8 mouse cellular contexts compared by ENCODE assay signal in genomic region chr5:143465156-143466085, GRCm38 (mm10). TPM values are rescaled to one million over a fixed set of nuclear protein-coding genes. Genes with fewer than 3 reads are reported as not detected.
A peak's percentile ranks its signal among the peaks of the same experiment; 100 is the strongest.
DNase-seq lines count a peak whose midpoint lies in the region; ATAC-seq and TF ChIP-seq lines count a peak whose summit lies in the region.

No protein-coding gene starts in this region.

- TF ChIP-seq CTCF in bone marrow, adult 2 months (IDR thresholded peaks at IDR 0.05; ENCODE audit: control insufficient read depth, insufficient read depth, low read length): no peak

- peak overlapping the region; percentile 55 for H3K9ac ChIP-seq in kidney, embryonic 14.5 days (ENCODE audit: low read depth, low read length)
- peak overlapping the region; percentile 81 for H3K9ac ChIP-seq in hindbrain, embryonic 11.5 days (ENCODE audit: low read depth, low read length)

- TF ChIP-seq POLR2A in bone marrow, adult 2 months (IDR thresholded peaks at IDR 0.05; ENCODE audit: borderline replicate concordance, control insufficient read depth, low read depth, low read length): no peak

- ATAC-seq in kidney, embryonic 14.5 days (ENCODE audit: low FRiP score, low TSS enrichment): no peak
- no peak for ATAC-seq in hindbrain, embryonic 11.5 days (ENCODE audit: low FRiP score)
- ATAC-seq in megakaryocyte progenitor cell, adult 5-6 weeks (replicated peaks; ENCODE audit: poor library complexity): peak; percentile 54
- ATAC-seq in activated CD4-positive, CD25-positive, alpha-beta regulatory T cell, adult 4 months: no peak

- peak overlapping the region; percentile 55 for H3K4me3 ChIP-seq in kidney, embryonic 14.5 days (ENCODE audit: low read length)
- H3K4me3 ChIP-seq in bone marrow, adult 2 months (replicated peaks; ENCODE audit: control insufficient read depth, low read depth, low read length): peak overlapping the region; percentile 82
- H3K4me3 ChIP-seq in hindbrain, embryonic 11.5 days (ENCODE audit: low read depth, low read length): peak overlapping the region; percentile 65

- H3K27me3 ChIP-seq in kidney, embryonic 14.5 days (ENCODE audit: control insufficient read depth, insufficient read depth, low read length): no peaks in the 10 kb centered on the region
- no peaks in the 10 kb centered on the region for H3K27me3 ChIP-seq in hindbrain, embryonic 11.5 days (ENCODE audit: control insufficient read depth, insufficient read depth, low read length)

- DNase-seq in kidney, adult 9 months: no peak
- DNase-seq in hindbrain, embryonic 11.5 days (ENCODE audit: low spot score): no peak
- no peak for DNase-seq in ovary, postnatal 14 days (ENCODE audit: low spot score)
- DNase-seq in urinary bladder, adult 18-20 months (ENCODE audit: low spot score in 2 of 2): no peak

- H3K4me2 ChIP-seq in kidney, embryonic 14.5 days (replicated peaks; ENCODE audit: low read depth, low read length): peak overlapping the region; percentile 96
- H3K4me2 ChIP-seq in hindbrain, embryonic 11.5 days (replicated peaks; ENCODE audit: low read depth, low read length): peak overlapping the region; percentile 74

- 0 out of 2 replicates have a peak, but pooled peaks cover 7% of the 10 kb centered on the region for H3K4me1 ChIP-seq in kidney, embryonic 14.5 days (ENCODE audit: control insufficient read depth, insufficient read depth, low read length)
- H3K4me1 ChIP-seq in bone marrow, adult 2 months (ENCODE audit: control insufficient read depth, insufficient read depth, low read length): no peaks in the 10 kb centered on the region; the same call in 1 of the 2 replicates
- peaks cover 3% of the 10 kb centered on the region; the same call in 1 of the 2 replicates for H3K4me1 ChIP-seq in hindbrain, embryonic 11.5 days (replicated peaks; ENCODE audit: control insufficient read depth, insufficient read depth, low read length)

- 0 out of 2 replicates have a peak, but pooled peaks cover 4% of the 10 kb centered on the region for H3K36me3 ChIP-seq in kidney, embryonic 14.5 days (ENCODE audit: control insufficient read depth, insufficient read depth, low read length)
- peaks cover 5% of the 10 kb centered on the region; the same call in 1 of the 2 replicates for H3K36me3 ChIP-seq in hindbrain, embryonic 11.5 days (ENCODE audit: control insufficient read depth, insufficient read depth, low read length)

- no peaks in the 10 kb centered on the region for H3K9me3 ChIP-seq in kidney, embryonic 14.5 days (ENCODE audit: control insufficient read depth, low read length)
- H3K9me3 ChIP-seq in hindbrain, embryonic 11.5 days (ENCODE audit: control insufficient read depth, low read length): no peaks in the 10 kb centered on the region

- 32% methylated on average over 23 of the region's 23 CpGs for WGBS in kidney, embryonic 14.5 days
- WGBS in bone marrow, adult 2 months: 11% methylated on average over 23 of the region's 23 CpGs
- WGBS in hindbrain, embryonic 11.5 days: 39% methylated on average over 23 of the region's 23 CpGs

- H3K27ac ChIP-seq in kidney, embryonic 14.5 days (ENCODE audit: low read depth, low read length): no peak overlapping the region
- H3K27ac ChIP-seq in bone marrow, adult 2 months (ENCODE audit: control insufficient read depth, insufficient read depth, low read depth, low read length, poor library complexity): peak overlapping the region; percentile 79; the same call in 1 of the 2 replicates
- no peak overlapping the region for H3K27ac ChIP-seq in hindbrain, embryonic 11.5 days (ENCODE audit: low read depth, low read length)

RNA-seq across cellular contexts. Expression of gene Daglb, which starts 1.0 kb away (rescaled TPM):
- polyA plus RNA-seq in kidney, embryonic 14.5 days (2014; fragmentation: Nextera tagmentation; extraction: Ambion mirVana): 5.4 and 7.2 TPM in 2 replicates
- polyA plus RNA-seq in bone marrow, adult 2 months (2011; ENCODE audit: insufficient read depth, insufficient read length, low replicate concordance, missing spikeins): 11.3 and 12.4 TPM in 2 replicates
- polyA plus RNA-seq in hindbrain, embryonic 11.5 days (2014; fragmentation: Nextera tagmentation; extraction: Ambion mirVana): 10.2 and 12.2 TPM in 2 replicates
- 13.4 and 15.3 TPM in 2 replicates for total RNA-seq in megakaryocyte progenitor cell, adult 5-6 weeks (2015)
- total RNA-seq in megakaryocyte progenitor cell, adult 5-6 weeks (2017): 22.7 and 25.9 TPM in 2 replicates
- 10 to 100 TPM in 1 of 2 experiments, 1 to 10 TPM in 1; 8.5 to 10.6 TPM for polyA plus RNA-seq in activated CD4-positive, CD25-positive, alpha-beta regulatory T cell, adult 4 months (2017; shearing (Covaris generic))
